Mouse (Mus musculus) left cerebral cortex, adult 2 months (tissue): ENCODE measurements around the gene Egflam. TPM values are rescaled to one million over a fixed set of nuclear protein-coding genes. Genes with fewer than 3 reads are reported as not detected.

ENCODE experiments used
- DNase-seq, 2 experiments: peaks; one replicate each; pipeline ENCODE4 v3.0.0; 2021 to 2022; ENCODE audit warnings: low spot score in 2 of 2, mixed read lengths in 1 of 2; ENCODE audit errors: extremely low spot score in 1 of 2
- H3K27ac ChIP-seq: fragments of 200-600 bp; 2 replicates; pipeline ENCODE4 v1.8.1; 2022
- H3K4me3 ChIP-seq: fragments of 200-600 bp; 2 replicates; pipeline ENCODE4 v1.8.1; 2022
- CTCF ChIP-seq: fragments of 200-600 bp; IDR thresholded peaks from 2 replicates; pipeline ENCODE4 v1.8.1; 2022; ENCODE audit warnings: antibody characterized with exemption, mild to moderate bottlenecking, moderate library complexity
- intact Hi-C: fragments of 180-260 bp; cut with DNase I; formaldehyde crosslinking; loops from one replicate; pipeline ENCODE4 v1.15.1; 2025
- total RNA-seq, 2 experiments: library from RNA; stranded (reverse); gene quantifications; 2 replicates each; pipeline ENCODE4 v1.2.3; 2021

Egflam gene
- total RNA-seq, 2 experiments from 2014 or later: 4.7 to 5.6 TPM

DNA sequence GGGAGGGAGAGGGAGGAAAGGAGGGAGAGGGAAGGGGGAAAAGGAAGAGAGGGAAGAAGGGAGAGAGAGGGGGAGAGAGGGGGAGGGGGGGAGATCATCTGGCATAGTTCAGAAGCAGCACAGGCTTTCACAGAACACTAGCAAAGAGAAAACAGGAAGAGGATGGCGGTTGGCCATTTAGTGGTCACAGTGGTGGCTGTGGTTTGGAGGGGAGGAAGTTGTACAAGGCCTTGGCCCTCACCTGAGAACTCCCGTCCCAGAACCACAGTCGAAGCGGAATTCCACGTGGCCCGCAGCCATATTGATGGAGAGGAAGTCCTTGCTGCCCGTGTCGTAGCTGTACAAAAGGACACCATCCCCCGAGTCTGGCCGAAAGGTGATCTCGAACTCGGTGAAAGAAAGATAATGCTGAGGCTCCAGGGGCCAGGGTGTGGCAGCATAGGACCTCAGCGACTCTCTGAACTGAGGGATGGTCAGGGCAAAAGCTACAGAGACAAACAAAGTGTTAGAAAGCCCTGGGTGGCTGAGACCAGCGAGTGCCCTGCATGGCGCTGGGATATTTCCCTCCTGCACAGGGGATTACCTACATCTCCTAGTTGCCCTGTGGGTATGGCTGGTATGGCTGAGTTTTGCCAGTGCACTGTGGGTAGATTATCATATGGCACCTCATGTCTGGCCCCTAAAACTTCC lies 155.9 kb downstream of the Egflam start:
- Histone ChIP-seq H3K4me3 (no peak overlapping the region), H3K27ac (no peak overlapping the region)
- no peak for DNase-seq
- intact Hi-C loops: loop anchor here (5.0 kb wide), 1 partner anchor 200 kb away; no protein-coding TSS in a partner anchor
- TF ChIP-seq CTCF: no peak

DNA sequence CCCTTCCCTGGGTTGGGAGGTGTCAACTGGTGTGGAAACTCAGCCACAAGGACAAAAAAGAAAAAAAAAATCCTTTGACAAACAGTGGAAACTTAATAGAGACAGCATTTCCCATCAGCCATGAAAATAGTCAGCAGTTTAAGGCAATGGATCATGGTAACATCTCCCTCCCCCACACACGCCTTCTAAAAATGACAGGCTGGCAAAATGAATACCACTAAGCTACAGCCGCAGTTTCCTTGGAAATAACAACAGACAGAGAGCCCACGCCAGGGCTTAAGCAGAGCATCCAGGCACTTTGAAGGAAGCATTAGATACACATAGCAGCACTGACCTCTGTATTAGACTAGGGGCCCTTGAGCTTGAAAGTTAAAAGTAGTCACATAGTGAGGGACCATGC lies 157.2 kb downstream of the Egflam start:
- peak; percentile 20 to 29 for DNase-seq
- intact Hi-C loops: loop anchor here (5.0 kb wide), 1 partner anchor 201 kb away; no protein-coding TSS in a partner anchor
- no peak overlapping the region for H3K4me3 ChIP-seq
- no peak overlapping the region for H3K27ac ChIP-seq
- no peak for TF ChIP-seq CTCF

DNA sequence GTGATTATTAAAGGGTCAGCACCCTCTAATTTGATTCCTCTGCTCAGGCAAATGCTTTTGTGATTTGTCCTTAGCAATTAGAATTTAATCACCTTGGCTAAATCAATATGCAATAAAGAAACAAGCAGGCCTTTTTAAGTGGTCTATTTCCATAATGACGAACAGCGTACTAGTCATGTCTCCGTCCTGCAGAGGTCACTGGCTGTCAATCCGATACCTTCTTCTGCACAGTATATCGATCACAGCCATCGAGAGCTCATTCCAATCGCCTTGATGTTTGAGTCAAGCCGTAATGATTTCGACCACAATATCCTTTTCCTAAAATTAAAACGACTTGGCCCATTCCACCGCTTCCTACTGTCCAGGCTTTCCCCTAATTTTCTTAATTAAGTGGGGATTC lies 158.3 kb downstream of the Egflam start:
- Histone ChIP-seq H3K4me3 (no peak overlapping the region), H3K27ac (no peak overlapping the region)
- no peak for TF ChIP-seq CTCF
- no peak for DNase-seq
- intact Hi-C loops: loop anchor here (5.0 to 10.0 kb wide), 2 partner anchors 202 to 615 kb away; no protein-coding TSS in a partner anchor

DNA sequence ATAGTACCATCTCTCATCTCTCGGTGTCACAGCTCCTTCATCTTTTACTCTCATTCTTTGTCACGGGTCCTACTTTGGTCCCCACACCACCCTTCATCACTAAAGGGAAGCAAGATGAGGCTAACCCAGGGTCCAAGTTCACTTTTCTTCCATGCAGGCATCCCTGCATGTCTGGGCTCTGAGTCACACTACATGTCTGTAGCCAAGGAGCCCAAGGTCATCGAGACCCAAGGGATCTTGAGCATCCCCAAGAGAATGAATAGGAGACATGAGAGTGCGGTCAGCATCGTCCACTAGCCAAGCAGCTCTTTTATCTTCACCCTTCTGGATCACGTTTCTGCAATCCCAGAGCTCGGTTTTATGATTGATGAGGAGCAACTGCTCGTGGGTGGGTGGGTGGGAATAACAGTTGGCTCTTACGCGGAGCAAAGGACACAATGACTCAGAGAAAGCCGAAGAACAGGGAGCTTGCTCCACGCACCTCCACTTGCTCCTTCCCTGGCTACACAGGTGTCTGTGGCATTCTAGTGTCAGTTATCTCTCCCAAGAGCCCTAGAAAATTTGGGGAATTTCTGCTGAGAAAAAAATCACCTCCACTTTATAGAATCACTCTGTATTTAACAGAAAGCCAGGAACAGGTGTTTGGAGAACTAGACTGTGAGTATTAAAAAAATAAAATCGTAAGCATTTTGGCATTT lies 164.7 kb downstream of the Egflam start:
- TF ChIP-seq CTCF: no peak
- intact Hi-C loops: loop anchor here (10.0 kb wide), 1 partner anchor 609 kb away; no protein-coding TSS in a partner anchor
- H3K27ac ChIP-seq: no peak overlapping the region
- DNase-seq: no peak
- H3K4me3 ChIP-seq: no peak overlapping the region

DNA sequence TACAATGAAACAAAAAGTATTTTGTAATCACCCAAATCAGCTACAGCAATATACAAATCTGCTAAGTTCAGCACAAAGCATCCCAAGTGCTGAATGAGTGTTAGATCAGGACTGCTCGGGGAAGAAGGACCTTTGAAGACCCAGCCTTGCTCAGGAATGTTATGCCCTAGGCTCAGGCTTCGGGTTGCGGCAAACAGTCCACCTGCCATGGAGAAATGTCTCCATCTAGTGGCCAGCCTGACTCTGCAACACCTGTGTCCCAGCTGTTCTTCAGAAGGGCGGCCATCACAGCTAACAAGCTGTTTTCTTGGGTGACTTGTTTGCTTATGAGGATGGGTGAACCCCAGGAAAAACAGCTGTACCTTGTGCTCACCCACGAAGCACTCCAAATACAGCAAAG lies 172.0 kb downstream of the Egflam start:
- TF ChIP-seq CTCF: peak; percentile 99
- peak; percentile 76 to 80 for DNase-seq
- intact Hi-C loops: loop anchor here (1.0 to 5.0 kb wide), 4 partner anchors 91 to 344 kb away; no protein-coding TSS in a partner anchor
- H3K27ac ChIP-seq: no peak overlapping the region
- no peak overlapping the region for H3K4me3 ChIP-seq

DNA sequence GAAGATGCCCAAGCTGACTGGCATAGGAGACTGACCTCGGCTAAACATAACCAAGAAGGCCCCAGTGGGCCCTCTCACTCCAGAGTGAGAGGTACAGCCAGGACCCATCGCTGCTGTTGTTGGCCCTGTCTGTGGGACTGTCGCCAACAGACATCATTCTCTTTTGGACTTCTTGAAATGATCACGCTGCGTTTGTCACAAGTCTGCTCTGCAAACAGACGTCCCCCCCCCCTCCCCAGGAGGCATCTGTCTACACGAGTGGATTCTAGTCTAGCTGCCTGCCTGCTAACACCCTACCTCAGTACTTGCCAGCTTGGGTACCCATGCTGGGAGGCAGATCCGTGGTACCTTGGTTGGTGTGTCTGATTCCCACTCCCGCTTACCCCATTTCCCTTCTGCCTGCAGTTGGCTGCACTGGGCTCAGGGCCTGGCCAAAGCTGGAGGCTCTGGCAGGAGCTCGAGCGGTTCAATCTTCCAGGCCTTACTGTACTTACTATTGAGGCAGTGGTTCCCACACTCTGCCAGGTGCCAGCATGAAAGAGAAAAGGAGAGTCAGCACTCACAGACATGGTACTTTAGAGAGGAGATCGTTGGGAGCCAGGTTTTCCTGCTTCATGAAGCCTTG lies 173.9 kb downstream of the Egflam start:
- no peak for DNase-seq
- Histone ChIP-seq H3K4me3 (no peak overlapping the region), H3K27ac (no peak overlapping the region)
- intact Hi-C loops: no loop called here
- no peak for TF ChIP-seq CTCF

DNA sequence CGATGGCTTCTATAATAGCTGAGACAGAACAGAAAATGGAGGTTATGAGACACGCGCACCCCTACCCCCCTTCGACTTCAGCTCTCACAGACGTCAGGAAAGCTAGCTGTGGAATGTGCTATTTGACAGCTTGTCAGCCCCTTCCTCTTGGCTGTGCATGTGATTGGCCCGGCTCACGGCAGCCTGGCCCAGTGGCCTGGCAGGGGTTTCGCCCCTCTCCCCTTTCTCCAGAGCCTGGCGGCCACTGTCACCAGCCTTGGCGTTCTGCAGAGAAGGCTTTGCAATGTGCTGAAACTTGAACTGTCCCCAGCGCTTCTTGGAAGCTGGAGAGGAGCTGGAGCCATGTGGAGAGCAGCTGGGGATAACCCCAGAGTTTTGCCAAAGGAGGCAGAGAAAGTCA lies 175.4 kb downstream of the Egflam start:
- intact Hi-C loops: no loop called here
- Histone ChIP-seq H3K4me3 (no peak overlapping the region), H3K27ac (no peak overlapping the region)
- DNase-seq: no peak
- no peak for TF ChIP-seq CTCF

DNA sequence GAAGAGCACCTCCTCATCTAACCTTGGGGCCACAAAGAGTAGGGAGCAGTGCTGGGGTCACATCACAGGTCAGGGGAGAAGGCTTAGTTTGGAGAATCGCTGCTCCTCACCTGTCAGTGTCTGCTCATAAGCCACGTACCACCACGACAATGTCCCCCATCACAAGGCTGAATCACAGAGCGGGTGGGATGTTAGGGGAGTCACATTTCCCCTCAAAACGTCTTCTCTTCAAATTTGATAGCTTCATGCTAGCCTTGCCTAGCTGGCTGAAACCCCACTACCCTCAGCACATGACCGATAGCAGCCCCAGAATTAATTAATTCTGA lies 181.0 kb downstream of the Egflam start:
- DNase-seq: no peak
- Histone ChIP-seq H3K27ac (no peak overlapping the region), H3K4me3 (no peak overlapping the region)
- intact Hi-C loops: no loop called here
- TF ChIP-seq CTCF: no peak

DNA sequence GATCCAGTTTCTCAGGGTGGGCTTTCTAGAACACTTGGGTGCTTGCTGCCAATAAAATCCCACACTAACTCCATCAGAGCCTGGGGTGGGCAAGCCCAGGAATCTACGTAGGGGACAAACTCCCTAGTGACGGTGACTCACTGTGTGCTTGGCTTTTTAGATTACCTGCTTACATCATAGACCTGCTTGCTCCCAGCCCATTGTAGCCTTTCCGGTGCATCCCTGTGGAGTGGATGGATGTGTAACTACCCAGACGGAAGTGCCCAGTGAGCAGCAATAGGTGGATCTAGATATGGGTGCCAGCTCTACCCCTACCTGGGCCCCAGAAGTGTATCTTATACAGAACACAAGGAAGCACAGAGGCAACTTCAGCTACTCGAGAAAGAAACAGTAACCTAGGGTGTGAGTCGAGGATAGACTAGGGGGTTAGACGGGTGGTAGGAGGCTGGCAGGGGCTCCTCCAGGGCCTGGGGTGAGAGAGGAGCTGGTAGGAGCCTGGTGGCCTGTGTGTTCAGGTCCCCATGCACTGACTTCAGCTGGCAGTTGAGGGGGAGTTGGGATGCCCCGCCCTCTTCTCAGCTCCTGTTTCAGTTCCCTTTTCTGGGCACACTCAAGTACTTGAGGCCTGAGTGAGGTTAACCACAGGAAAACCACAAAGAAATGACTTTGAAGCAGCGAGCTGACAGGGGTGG lies 181.5 kb downstream of the Egflam start:
- H3K27ac ChIP-seq: no peak overlapping the region
- no peak for TF ChIP-seq CTCF
- no peak for DNase-seq
- H3K4me3 ChIP-seq: no peak overlapping the region
- intact Hi-C loops: no loop called here

DNA sequence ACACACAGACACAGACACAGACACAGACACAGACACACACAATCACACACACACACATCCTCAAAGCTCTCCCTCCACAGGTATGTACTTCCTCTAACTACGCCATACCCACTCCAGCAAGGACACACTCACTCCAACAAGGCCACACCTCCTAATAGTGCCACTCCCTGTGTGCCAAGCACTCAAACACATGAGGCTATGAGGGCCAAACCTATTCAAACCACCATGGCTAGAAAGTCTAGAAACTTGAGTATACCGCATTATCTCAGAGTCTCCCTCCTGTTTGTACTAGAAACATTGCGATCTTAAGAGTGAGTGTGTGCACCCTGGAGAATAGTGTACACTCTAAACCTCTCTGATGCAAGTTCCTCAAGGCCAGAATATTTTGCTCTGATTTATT lies 182.3 kb downstream of the Egflam start:
- Histone ChIP-seq H3K4me3 (no peak overlapping the region), H3K27ac (no peak overlapping the region)
- TF ChIP-seq CTCF: no peak
- intact Hi-C loops: no loop called here
- DNase-seq: no peak

DNA sequence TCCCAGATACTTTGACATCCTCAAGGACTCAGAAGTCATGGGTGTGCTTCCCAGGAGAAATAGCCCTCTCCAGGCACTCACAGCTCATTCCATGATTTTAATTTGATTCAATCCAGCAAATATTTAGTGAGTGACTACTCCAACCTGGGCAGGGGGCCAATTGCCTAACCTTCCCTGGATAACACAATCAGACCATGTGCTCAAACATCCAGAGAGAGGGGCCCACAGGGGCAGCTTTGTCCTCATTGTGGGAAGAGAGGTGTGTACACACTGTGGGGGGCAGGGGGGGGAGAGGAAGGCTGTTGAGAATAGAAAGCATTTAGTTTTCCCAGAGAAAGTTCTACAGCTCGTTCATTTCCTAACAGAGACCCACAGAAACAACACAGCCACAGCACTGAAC lies 184.5 kb downstream of the Egflam start:
- DNase-seq: no peak
- no peak overlapping the region for H3K4me3 ChIP-seq
- no peak overlapping the region for H3K27ac ChIP-seq
- intact Hi-C loops: no loop called here
- no peak for TF ChIP-seq CTCF

DNA sequence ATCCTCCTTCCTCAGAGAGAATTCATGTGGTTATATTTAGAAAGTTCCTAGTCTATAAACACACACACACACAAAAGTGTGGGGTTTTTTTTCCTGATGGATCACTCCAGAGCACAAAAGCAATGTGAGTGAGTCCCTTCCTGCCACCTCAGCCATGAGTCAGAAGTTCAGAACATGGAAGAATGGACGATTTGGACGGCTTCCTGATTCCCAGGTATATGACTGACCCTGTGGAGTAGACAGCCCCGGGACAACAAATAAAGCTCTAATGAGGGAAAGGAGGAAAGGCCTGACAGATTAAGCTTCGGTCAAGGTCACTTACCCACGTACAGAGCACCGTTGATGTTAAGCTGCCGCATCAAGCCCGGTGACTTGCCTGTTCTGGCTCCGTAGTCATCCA lies 190.0 kb downstream of the Egflam start:
- no peak for DNase-seq
- Histone ChIP-seq H3K27ac (no peak overlapping the region), H3K4me3 (no peak overlapping the region)
- intact Hi-C loops: no loop called here
- TF ChIP-seq CTCF: no peak
